Mouse (Mus musculus): ENCODE results near the gene Zfp2. TPM values are rescaled to one million over a fixed set of nuclear protein-coding genes. Genes with fewer than 3 reads are reported as not detected.
A peak's percentile ranks its signal among the peaks of the same experiment; 100 is the strongest.

Zfp2 gene
- 5.1 and 5.3 TPM in 2 replicates for polyA plus RNA-seq (2012; rRNA removed)

DNA sequence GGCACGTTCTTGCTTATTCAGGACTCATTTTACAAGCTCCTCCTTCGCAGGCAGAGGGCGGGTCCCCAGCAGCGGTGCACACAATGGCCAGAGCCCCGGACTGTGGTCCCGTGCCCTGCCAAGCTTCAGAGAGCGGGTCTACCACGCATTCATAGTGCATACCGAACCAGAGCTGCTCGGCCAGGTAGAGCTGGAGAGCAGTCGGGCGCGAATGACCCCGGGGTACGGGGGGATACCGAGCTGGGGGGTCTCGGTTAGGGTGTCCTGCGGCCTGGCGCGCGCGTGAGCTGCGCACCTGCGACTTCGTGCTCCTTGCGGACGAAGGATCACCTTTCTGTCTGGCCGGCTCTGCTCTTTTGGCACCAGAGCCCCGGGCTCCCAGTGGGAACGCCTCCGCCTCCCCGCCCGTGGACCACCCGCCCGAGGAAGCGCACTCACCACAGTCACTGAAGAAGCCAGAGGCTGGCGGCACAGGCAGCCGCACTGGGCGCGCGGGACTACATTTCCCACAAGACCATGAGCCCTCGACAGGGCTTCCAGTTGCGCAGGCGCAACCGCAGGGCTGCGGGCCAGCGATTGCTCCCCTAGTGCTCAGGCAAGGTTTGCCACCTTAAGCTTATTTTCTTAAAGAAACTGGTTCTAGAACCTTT, at the start of gene Zfp2:
Gene Zfp2 (minus strand): TSS at position 495 of the 650 bp plus-strand sequence.
- peak; percentile 77 for DNase-seq (ENCODE audit: low spot score)

- DNase-seq (ENCODE audit: low spot score), result no peak
Measured at GRCm38 (mm10) chr11:50964886-50965285, 48.9 kb upstream of the Zfp2 start.

DNA sequence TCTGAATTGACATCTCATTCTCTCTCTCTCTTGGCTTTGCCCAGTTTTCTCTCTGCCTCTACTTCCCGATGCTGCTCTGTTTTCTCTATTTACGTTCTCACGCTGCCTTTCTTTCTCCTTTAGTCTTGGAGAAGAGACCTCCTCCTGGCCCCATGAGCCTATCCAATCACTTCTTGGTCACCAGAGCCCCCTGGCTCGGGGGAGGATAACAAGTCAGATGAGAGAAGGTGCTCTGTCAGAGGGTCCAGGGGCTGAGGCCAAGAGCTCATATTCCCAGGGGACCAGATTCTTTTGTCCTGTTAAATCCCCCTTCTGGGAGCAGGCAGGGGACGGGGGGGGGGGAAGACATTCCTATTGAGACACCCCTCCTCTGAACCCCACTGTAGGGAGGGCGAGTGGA, 37.7 kb upstream of the Zfp2 start, which contains the start of gene Prop1:
Gene Prop1 (minus strand): TSS at position 101 of the 400 bp plus-strand sequence.
- no peak for DNase-seq (ENCODE audit: low spot score)

DNA sequence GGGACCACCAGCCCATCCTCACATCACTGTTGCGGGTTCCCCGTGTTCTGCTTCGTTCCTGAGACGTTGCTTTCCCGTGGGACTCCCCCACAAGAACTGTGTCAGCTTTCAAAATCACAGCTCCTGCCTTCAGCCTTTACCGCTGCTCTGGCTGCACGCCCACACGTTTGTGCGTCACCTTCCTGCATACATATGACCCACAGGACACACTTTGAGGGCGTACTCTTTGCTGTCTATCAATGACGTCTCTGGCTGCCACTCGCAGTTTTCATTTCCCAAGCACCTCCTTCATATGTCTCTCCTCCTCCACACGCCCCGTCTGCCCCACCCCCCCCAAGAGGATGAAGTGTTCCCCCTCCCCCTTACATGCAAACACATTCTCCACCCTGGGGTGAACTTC, 36.3 kb upstream of the Zfp2 start:
- DNase-seq (ENCODE audit: low spot score), result no peak

GRCm38 (mm10) chr11:50943506-50943905, 27.5 kb upstream of the Zfp2 start, which contains the start of gene 4933414I15Rik:
Gene 4933414I15Rik, minus strand, starts transcription at chr11:50943765.
- no peak for DNase-seq (ENCODE audit: low spot score)

DNA sequence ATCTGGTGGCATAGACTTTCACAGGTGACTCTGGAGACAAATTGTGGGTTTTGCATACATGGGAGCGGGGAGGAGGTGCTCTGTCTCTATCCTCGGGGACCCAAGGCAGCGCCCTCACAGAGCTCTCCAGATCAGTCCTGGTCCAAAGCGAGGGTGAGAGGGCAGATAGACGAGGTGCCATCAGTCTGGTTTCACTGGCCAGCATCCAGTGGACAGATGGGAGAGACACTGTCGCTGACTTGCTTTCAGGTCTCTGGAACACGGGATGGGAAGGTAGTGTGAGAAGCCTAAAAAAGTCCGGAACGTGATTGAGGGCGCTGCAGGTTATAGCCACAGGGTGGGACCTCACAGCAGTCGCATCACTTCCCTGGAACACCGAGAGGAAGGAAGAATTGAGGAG, 26.4 kb upstream of the Zfp2 start:
- DNase-seq (ENCODE audit: low spot score), result no peak

- DNase-seq (ENCODE audit: low spot score), result no peak
Measured at GRCm38 (mm10) chr11:50939621-50940366, 23.8 kb upstream of the Zfp2 start.

DNA sequence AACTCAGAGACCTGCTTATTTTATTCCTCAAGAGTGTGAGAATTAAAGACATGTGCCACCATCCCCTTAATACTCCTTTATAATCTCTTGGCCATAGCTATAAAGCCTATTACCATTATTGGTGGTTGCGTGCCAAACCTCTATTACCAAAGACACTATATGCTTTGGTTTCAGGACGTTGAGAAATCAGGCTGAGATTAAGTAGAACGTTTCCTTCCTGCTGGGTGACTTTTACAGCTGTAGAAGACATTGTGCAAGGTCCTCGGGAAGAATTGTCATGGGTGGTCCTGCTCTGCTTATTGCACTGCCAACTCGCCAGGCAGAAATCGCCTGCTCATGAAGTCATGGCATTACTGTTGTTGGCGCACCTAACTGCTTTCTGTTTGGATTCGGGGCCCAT, 22.5 kb upstream of the Zfp2 start:
- DNase-seq (ENCODE audit: low spot score), result no peak

DNA sequence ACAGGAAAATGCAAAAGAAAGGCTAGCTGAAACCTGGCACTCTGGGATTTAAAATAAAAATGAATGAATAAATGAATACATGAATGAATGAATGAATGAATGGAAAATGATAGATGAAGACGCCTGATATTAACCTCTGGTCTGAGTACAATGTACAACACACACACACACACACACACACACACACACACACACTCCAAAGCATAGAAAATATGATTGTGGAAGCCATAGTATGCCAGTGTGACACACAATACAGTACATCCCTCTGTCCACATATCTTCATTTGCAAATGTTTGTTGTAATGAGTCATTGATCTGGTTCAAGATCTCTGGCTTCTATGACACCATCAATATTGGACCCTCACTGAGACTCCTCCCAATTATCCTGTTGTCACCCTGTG, 16.1 kb upstream of the Zfp2 start:
- DNase-seq (ENCODE audit: low spot score), result no peak

DNA sequence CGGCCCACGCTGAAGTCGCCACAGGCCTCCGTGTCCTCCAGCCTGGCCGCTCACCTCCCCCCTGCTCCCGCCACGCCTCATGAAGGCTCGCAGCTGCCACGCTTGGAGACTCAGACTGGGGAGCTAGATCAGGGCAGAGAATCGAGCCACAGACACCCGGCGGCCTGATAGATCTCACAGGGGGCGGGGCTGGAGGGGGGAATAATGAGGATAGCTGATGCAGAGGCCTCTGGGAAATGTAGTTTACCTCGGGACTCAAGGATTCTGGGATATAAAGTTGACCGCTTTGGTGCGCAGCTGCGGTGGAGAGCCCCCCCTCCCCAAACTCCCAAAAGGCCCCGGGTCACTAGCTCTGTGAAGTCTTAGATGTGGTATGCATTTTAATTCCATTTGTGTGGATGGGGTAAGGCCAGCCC, 15.5 kb upstream of the Zfp2 start, which contains the start of gene Zfp354b:
Gene Zfp354b (minus strand): TSS at position 183 of the 416 bp plus-strand sequence.
- DNase-seq (ENCODE audit: low spot score), result peak; percentile 54

- DNase-seq (ENCODE audit: low spot score), result no peak
Measured at GRCm38 (mm10) chr11:50931021-50931420, 15.1 kb upstream of the Zfp2 start.

- DNase-seq (ENCODE audit: low spot score), result no peak
Measured at GRCm38 (mm10) chr11:50930469-50931014, 14.6 kb upstream of the Zfp2 start.

GRCm38 (mm10) chr11:50914461-50914860, 1.5 kb downstream of the Zfp2 start:
- no peak for DNase-seq (ENCODE audit: low spot score)

- no peak for DNase-seq (ENCODE audit: low spot score)
Measured at GRCm38 (mm10) chr11:50913301-50913700, 2.7 kb downstream of the Zfp2 start.

DNA sequence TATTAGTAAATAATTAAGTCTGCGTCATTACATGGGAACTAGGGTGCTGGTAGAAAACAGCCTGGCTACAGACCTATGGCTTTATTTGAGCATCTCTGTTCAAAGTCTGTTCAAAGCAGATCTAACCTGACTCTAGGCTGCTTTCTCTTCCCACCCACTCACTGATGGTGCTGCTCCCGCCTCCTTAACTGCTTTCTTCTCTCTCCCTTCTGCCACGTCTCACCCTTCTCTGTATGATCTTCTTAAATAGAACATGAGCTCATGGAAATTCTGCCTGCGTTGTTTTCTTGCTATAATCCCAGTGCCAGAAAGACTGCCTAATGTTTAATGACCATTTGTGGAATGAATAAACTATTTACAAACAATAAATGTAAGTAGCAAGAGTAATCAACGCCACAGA, 7.8 kb downstream of the Zfp2 start:
- no peak for DNase-seq (ENCODE audit: low spot score)

DNA sequence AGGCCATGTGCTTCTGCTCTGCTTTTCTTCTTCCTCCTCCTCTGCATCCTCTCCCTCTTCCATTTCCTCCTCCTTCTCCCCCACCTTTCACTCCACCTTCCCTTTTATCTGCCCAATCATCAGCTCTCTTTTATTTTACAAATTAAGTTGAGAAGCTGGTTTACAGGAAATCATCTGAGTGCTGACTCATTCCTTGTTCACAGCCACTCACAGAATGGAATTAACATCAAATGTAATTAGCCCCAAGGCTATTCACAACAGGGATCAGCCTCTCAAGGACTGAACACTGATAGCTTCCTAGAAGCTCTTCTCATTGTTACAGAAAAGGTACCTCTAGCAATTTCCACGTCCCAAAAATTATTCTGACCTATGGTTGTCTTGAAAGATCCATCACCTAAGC, 18.6 kb downstream of the Zfp2 start:
- no peak for DNase-seq (ENCODE audit: low spot score)

- no peak for DNase-seq (ENCODE audit: low spot score)
Measured at GRCm38 (mm10) chr11:50892441-50892840, 23.5 kb downstream of the Zfp2 start.

DNA sequence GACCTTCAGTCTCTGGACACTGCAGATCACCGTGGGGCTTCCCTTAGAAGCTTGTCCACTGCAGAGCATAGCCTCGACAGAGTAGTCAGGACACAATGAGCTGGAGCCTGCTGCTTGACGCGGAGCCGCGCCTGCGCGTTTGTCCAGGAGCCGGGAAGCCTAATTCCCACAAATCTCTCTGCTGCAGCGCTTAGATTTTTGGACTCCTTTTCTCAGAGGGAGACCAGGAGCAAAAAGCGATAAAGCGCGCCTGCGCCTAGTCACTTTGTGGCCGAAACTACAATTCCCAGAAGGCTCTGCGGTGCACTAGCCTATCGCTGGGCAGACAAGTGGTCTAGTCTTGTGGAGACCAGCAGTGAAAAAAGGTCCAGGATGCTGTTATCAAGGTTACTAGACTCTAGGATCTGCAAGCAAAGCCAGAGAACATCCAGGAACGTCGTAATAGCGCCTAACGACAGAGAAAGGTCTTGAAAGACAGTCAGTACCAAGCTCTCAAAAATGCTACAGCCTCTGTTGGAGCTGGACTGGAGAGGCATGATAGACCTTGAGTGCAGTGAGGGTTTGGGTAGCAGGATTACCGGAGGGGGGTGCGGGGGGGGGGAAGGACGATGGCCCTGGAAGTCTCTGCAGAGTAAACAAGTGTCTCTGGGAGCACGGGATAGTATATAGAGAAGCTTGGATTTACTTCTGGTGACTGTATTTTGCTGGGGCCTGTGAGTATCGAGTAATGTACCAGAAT, 28.4 kb downstream of the Zfp2 start, which contains the start of gene Zfp454:
Gene Zfp454 (minus strand): TSS at position 262 of the 739 bp plus-strand sequence.
- DNase-seq (ENCODE audit: low spot score), result peak; percentile 56

DNA sequence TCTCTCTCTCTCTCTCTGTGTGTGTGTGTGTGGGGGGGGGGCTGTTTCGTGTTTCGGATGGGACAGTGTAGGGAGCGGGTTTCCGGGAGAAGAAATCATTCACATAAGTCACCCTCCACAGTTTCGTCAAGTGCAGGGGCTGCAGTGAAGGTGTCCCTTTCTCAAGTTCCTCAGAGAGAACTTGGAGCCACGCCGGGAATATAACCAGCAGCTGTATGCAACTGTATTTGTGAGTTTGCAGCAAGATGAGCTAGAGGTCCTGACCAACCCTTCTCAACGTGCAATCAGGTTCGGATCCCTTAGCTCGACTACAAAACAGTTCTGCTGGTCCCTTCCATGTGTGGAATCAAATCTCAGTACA, 29.1 kb downstream of the Zfp2 start:
- DNase-seq (ENCODE audit: low spot score), result no peak

GRCm38 (mm10) chr11:50886231-50886932, 29.6 kb downstream of the Zfp2 start:
- no peak for DNase-seq (ENCODE audit: low spot score)

GRCm38 (mm10) chr11:50883756-50884155, 32.2 kb downstream of the Zfp2 start:
- DNase-seq (ENCODE audit: low spot score), result no peak

Data from urinary bladder, adult 2 months (tissue).